Mouse (Mus musculus): ENCODE results near the gene B4galnt1. TPM values are rescaled to one million over a fixed set of nuclear protein-coding genes. Genes with fewer than 3 reads are reported as not detected.

The B4galnt1 gene
- polyA plus RNA-seq, 1 experiment from 2014 or later, result 45.1 TPM

GRCm38 (mm10) chr10:127205373-127205772 lies 40.3 kb downstream of the B4galnt1 start:
- 88% methylated on average over 10 of the region's 10 CpGs for WGBS
- peaks cover 79% of the 10 kb centered on the region for H3K36me3 ChIP-seq
- no peak for ATAC-seq (ENCODE audit: low read depth)

GRCm38 (mm10) chr10:127208921-127209320 lies 43.9 kb downstream of the B4galnt1 start:
- ATAC-seq (ENCODE audit: low read depth), result no peak
- WGBS, result 89% methylated on average over 4 of the region's 4 CpGs
- Histone ChIP-seq H3K4me3 (no peak overlapping the region), H3K9me3 (no peaks in the 10 kb centered on the region), H3K36me3 (peaks cover 47% of the 10 kb centered on the region), H3K9ac (no peak overlapping the region), H3K4me2 (no peak overlapping the region), H3K4me1 (replicated peaks) (peaks cover 20% of the 10 kb centered on the region), H3K27me3 (0 out of 2 replicates have a peak, but pooled peaks cover 3% of the 10 kb centered on the region), H3K27ac (replicated peaks) (no peak overlapping the region)

More at GRCm38 (mm10) chr10:127205373-127205772, 40.3 kb downstream of the B4galnt1 start:
- Histone ChIP-seq H3K4me2 (no peak overlapping the region), H3K9ac (no peak overlapping the region), H3K27me3 (no peaks in the 10 kb centered on the region), H3K27ac (replicated peaks) (no peak overlapping the region), H3K4me3 (no peak overlapping the region), H3K4me1 (replicated peaks) (peaks cover 12% of the 10 kb centered on the region), H3K9me3 (no peaks in the 10 kb centered on the region)

GRCm38 (mm10) chr10:127209928-127210570 lies 45.0 kb downstream of the B4galnt1 start:
- 0 out of 2 replicates have a peak, but pooled peaks cover 3% of the 10 kb centered on the region for H3K27me3 ChIP-seq
- peaks cover 20% of the 10 kb centered on the region for H3K4me1 ChIP-seq (replicated peaks)
- H3K9ac ChIP-seq, result peak overlapping the region; percentile 84
- H3K36me3 ChIP-seq, result peaks cover 37% of the 10 kb centered on the region
- no peak overlapping the region for H3K27ac ChIP-seq (replicated peaks)
- H3K4me3 ChIP-seq, result peak overlapping the region; percentile 65
- H3K4me2 ChIP-seq, result peak overlapping the region; percentile 91
- no peaks in the 10 kb centered on the region for H3K9me3 ChIP-seq
- WGBS, result 88% methylated on average over 13 of the region's 13 CpGs
- ATAC-seq (ENCODE audit: low read depth), result no peak

GRCm38 (mm10) chr10:127210961-127211405 lies 46.0 kb downstream of the B4galnt1 start:
- ATAC-seq (ENCODE audit: low read depth), result peak; percentile 70
- H3K4me1 ChIP-seq (replicated peaks), result peaks cover 20% of the 10 kb centered on the region
- peak overlapping the region; percentile 84 for H3K9ac ChIP-seq
- H3K27me3 ChIP-seq, result 0 out of 2 replicates have a peak, but pooled peaks cover 3% of the 10 kb centered on the region
- peak overlapping the region; percentile 15; the same call in 1 of the 2 replicates for H3K27ac ChIP-seq (replicated peaks)
- H3K36me3 ChIP-seq, result peaks cover 28% of the 10 kb centered on the region
- peak overlapping the region; percentile 91 for H3K4me2 ChIP-seq
- H3K4me3 ChIP-seq, result peak overlapping the region; percentile 65
- under 1% methylated on average over 25 of the region's 25 CpGs for WGBS
- no peaks in the 10 kb centered on the region for H3K9me3 ChIP-seq

GRCm38 (mm10) chr10:127211414-127211854 lies 46.4 kb downstream of the B4galnt1 start, which contains the start of gene Pip4k2c:
Pip4k2c (minus strand) TSS chr10:127211585.
- H3K4me3 ChIP-seq, result peak within 1 kb of the TSS; percentile 65
- peak within 1 kb of the TSS; percentile 91 for H3K4me2 ChIP-seq
- H3K9ac ChIP-seq, result peak within 1 kb of the TSS; percentile 84
- H3K36me3 ChIP-seq, result peaks cover 23% of the 10 kb centered on the region
- 0 out of 2 replicates have a peak, but pooled peaks cover 3% of the 10 kb centered on the region for H3K27me3 ChIP-seq
- H3K4me1 ChIP-seq (replicated peaks), result peaks cover 20% of the 10 kb centered on the region
- no peaks in the 10 kb centered on the region for H3K9me3 ChIP-seq
- H3K27ac ChIP-seq (replicated peaks), result peak within 1 kb of the TSS; percentile 15; the same call in 1 of the 2 replicates
- WGBS, result under 1% methylated on average over 47 of the region's 47 CpGs
- peak; percentile 96 for ATAC-seq (ENCODE audit: low read depth)

GRCm38 (mm10) chr10:127213272-127213671 lies 48.2 kb downstream of the B4galnt1 start:
- no peak overlapping the region for H3K9ac ChIP-seq
- H3K36me3 ChIP-seq, result peaks cover 6% of the 10 kb centered on the region
- no peak for ATAC-seq (ENCODE audit: low read depth)
- H3K4me1 ChIP-seq (replicated peaks), result peaks cover 20% of the 10 kb centered on the region
- 94% methylated on average over 8 of the region's 8 CpGs for WGBS
- H3K4me2 ChIP-seq, result no peak overlapping the region
- H3K27ac ChIP-seq (replicated peaks), result no peak overlapping the region
- H3K27me3 ChIP-seq, result 0 out of 2 replicates have a peak, but pooled peaks cover 3% of the 10 kb centered on the region
- H3K9me3 ChIP-seq, result no peaks in the 10 kb centered on the region
- no peak overlapping the region for H3K4me3 ChIP-seq

- Histone ChIP-seq H3K9ac (no peak overlapping the region), H3K27me3 (0 out of 2 replicates have a peak, but pooled peaks cover 3% of the 10 kb centered on the region), H3K9me3 (no peaks in the 10 kb centered on the region), H3K4me1 (replicated peaks) (peaks cover 20% of the 10 kb centered on the region), H3K27ac (replicated peaks) (no peak overlapping the region), H3K4me2 (no peak overlapping the region), H3K36me3 (0 out of 2 replicates have a peak, but pooled peaks cover under 1% of the 10 kb centered on the region), H3K4me3 (no peak overlapping the region)
- no peak for ATAC-seq (ENCODE audit: low read depth)
- 85% methylated on average over 13 of the region's 13 CpGs for WGBS
Observed at GRCm38 (mm10) chr10:127213704-127214421, 48.8 kb downstream of the B4galnt1 start.

- 69% methylated on average over 1 of the region's 1 CpGs for WGBS
- Histone ChIP-seq H3K4me2 (no peak overlapping the region), H3K9me3 (no peaks in the 10 kb centered on the region), H3K4me1 (replicated peaks) (peaks cover 17% of the 10 kb centered on the region), H3K4me3 (no peak overlapping the region), H3K36me3 (no peaks in the 10 kb centered on the region), H3K27me3 (0 out of 2 replicates have a peak, but pooled peaks cover 3% of the 10 kb centered on the region), H3K9ac (no peak overlapping the region), H3K27ac (replicated peaks) (no peak overlapping the region)
- ATAC-seq (ENCODE audit: low read depth), result no peak
Observed at GRCm38 (mm10) chr10:127214422-127214803, 49.4 kb downstream of the B4galnt1 start.

GRCm38 (mm10) chr10:127216456-127216855 lies 51.4 kb downstream of the B4galnt1 start:
- Histone ChIP-seq H3K4me3 (no peak overlapping the region), H3K36me3 (no peaks in the 10 kb centered on the region), H3K9ac (no peak overlapping the region), H3K9me3 (no peaks in the 10 kb centered on the region), H3K27ac (replicated peaks) (no peak overlapping the region), H3K4me1 (replicated peaks) (no peaks in the 10 kb centered on the region), H3K27me3 (0 out of 2 replicates have a peak, but pooled peaks cover 3% of the 10 kb centered on the region), H3K4me2 (no peak overlapping the region)
- 96% methylated on average over 11 of the region's 11 CpGs for WGBS
- no peak for ATAC-seq (ENCODE audit: low read depth)

GRCm38 (mm10) chr10:127217177-127217576 lies 52.2 kb downstream of the B4galnt1 start:
- ATAC-seq (ENCODE audit: low read depth), result no peak
- H3K9ac ChIP-seq, result no peak overlapping the region

GRCm38 (mm10) chr10:127218339-127218738 lies 53.3 kb downstream of the B4galnt1 start:
- WGBS, result 93% methylated on average over 2 of the region's 2 CpGs
- 0 out of 2 replicates have a peak, but pooled peaks cover 2% of the 10 kb centered on the region for H3K27me3 ChIP-seq
- H3K4me2 ChIP-seq, result no peak overlapping the region
- H3K9ac ChIP-seq, result no peak overlapping the region
- ATAC-seq (ENCODE audit: low read depth), result no peak
- H3K36me3 ChIP-seq, result no peaks in the 10 kb centered on the region
- H3K9me3 ChIP-seq, result no peaks in the 10 kb centered on the region
- no peak overlapping the region for H3K4me3 ChIP-seq
- H3K27ac ChIP-seq (replicated peaks), result no peak overlapping the region
- no peaks in the 10 kb centered on the region for H3K4me1 ChIP-seq (replicated peaks)

More at GRCm38 (mm10) chr10:127217177-127217576, 52.2 kb downstream of the B4galnt1 start:
- Histone ChIP-seq H3K36me3 (no peaks in the 10 kb centered on the region), H3K4me1 (replicated peaks) (no peaks in the 10 kb centered on the region), H3K27me3 (0 out of 2 replicates have a peak, but pooled peaks cover 3% of the 10 kb centered on the region), H3K9me3 (no peaks in the 10 kb centered on the region), H3K4me2 (no peak overlapping the region), H3K4me3 (no peak overlapping the region), H3K27ac (replicated peaks) (no peak overlapping the region)
